Mouse (Mus musculus): Measurements from ENCODE around the gene Parm1. TPM values are rescaled to one million over a fixed set of nuclear protein-coding genes. Genes with fewer than 3 reads are reported as not detected.

Parm1 gene
- polyA plus RNA-seq, 1 experiment from 2014 or later = 15.1 TPM

GRCm38 (mm10) chr5:91519521-91519920, 2.1 kb downstream of the Parm1 start:
- H3K9me3 ChIP-seq = no peaks in the 10 kb centered on the region
- H3K27me3 ChIP-seq (ENCODE audit: poor library complexity, severe bottlenecking) = peaks cover 39% of the 10 kb centered on the region
- DNase-seq (ENCODE audit: extremely low spot score, low spot score) = peak; percentile 25
- H3K36me3 ChIP-seq (replicated peaks) = no peaks in the 10 kb centered on the region
- H3K4me3 ChIP-seq = peak overlapping the region; percentile 65
- 57% methylated on average over 4 of the region's 4 CpGs for WGBS
- no peak overlapping the region for H3K27ac ChIP-seq
- peaks cover 32% of the 10 kb centered on the region for H3K4me1 ChIP-seq

- Histone ChIP-seq H3K4me1 (no peaks in the 10 kb centered on the region), H3K36me3 (replicated peaks) (no peaks in the 10 kb centered on the region), H3K27me3 (ENCODE audit: poor library complexity, severe bottlenecking) (no peaks in the 10 kb centered on the region), H3K9me3 (no peaks in the 10 kb centered on the region), H3K27ac (no peak overlapping the region), H3K4me3 (no peak overlapping the region)
- DNase-seq (ENCODE audit: extremely low spot score, low spot score) = no peak
- WGBS = 88% methylated on average over 10 of the region's 10 CpGs
Observed at GRCm38 (mm10) chr5:91532748-91533496, 15.5 kb downstream of the Parm1 start.

- Histone ChIP-seq H3K36me3 (replicated peaks) (no peaks in the 10 kb centered on the region), H3K9me3 (no peaks in the 10 kb centered on the region), H3K27me3 (ENCODE audit: poor library complexity, severe bottlenecking) (no peaks in the 10 kb centered on the region), H3K4me3 (no peak overlapping the region), H3K27ac (no peak overlapping the region), H3K4me1 (no peaks in the 10 kb centered on the region)
- DNase-seq (ENCODE audit: extremely low spot score, low spot score) = no peak
- 86% methylated on average over 7 of the region's 7 CpGs for WGBS
Observed at GRCm38 (mm10) chr5:91559071-91559610, 41.7 kb downstream of the Parm1 start.

GRCm38 (mm10) chr5:91559711-91560110, 42.3 kb downstream of the Parm1 start:
- no peaks in the 10 kb centered on the region for H3K4me1 ChIP-seq
- H3K9me3 ChIP-seq = no peaks in the 10 kb centered on the region
- no peaks in the 10 kb centered on the region for H3K36me3 ChIP-seq (replicated peaks)
- no peak overlapping the region for H3K4me3 ChIP-seq
- no peak overlapping the region for H3K27ac ChIP-seq
- H3K27me3 ChIP-seq (ENCODE audit: poor library complexity, severe bottlenecking) = no peaks in the 10 kb centered on the region
- DNase-seq (ENCODE audit: extremely low spot score, low spot score) = no peak
- 78% methylated on average over 2 of the region's 2 CpGs for WGBS

GRCm38 (mm10) chr5:91561394-91561793, 44.0 kb downstream of the Parm1 start:
- H3K27me3 ChIP-seq (ENCODE audit: poor library complexity, severe bottlenecking) = no peaks in the 10 kb centered on the region
- no peak overlapping the region for H3K27ac ChIP-seq
- H3K9me3 ChIP-seq = no peaks in the 10 kb centered on the region
- no peaks in the 10 kb centered on the region for H3K36me3 ChIP-seq (replicated peaks)
- 91% methylated on average over 3 of the region's 3 CpGs for whole genome bisulfite sequencing
- no peak for DNase-seq (ENCODE audit: extremely low spot score, low spot score)
- no peak overlapping the region for H3K4me3 ChIP-seq
- no peaks in the 10 kb centered on the region for H3K4me1 ChIP-seq

GRCm38 (mm10) chr5:91562486-91562885, 45.1 kb downstream of the Parm1 start:
- Histone ChIP-seq H3K9me3 (no peaks in the 10 kb centered on the region), H3K4me1 (no peaks in the 10 kb centered on the region), H3K27ac (no peak overlapping the region), H3K27me3 (ENCODE audit: poor library complexity, severe bottlenecking) (no peaks in the 10 kb centered on the region), H3K36me3 (replicated peaks) (no peaks in the 10 kb centered on the region), H3K4me3 (no peak overlapping the region)
- DNase-seq (ENCODE audit: extremely low spot score, low spot score) = no peak
- WGBS = 92% methylated on average over 7 of the region's 7 CpGs

GRCm38 (mm10) chr5:91564054-91564453, 46.6 kb downstream of the Parm1 start:
- no peaks in the 10 kb centered on the region for H3K4me1 ChIP-seq
- no peaks in the 10 kb centered on the region for H3K9me3 ChIP-seq
- no peaks in the 10 kb centered on the region for H3K36me3 ChIP-seq (replicated peaks)
- DNase-seq (ENCODE audit: extremely low spot score, low spot score) = no peak
- no peak overlapping the region for H3K27ac ChIP-seq
- no peaks in the 10 kb centered on the region for H3K27me3 ChIP-seq (ENCODE audit: poor library complexity, severe bottlenecking)
- H3K4me3 ChIP-seq = no peak overlapping the region
- WGBS = 86% methylated on average over 3 of the region's 3 CpGs

- no peaks in the 10 kb centered on the region for H3K9me3 ChIP-seq
- 91% methylated on average over 3 of the region's 3 CpGs for WGBS
- no peaks in the 10 kb centered on the region for H3K4me1 ChIP-seq
- H3K27me3 ChIP-seq (ENCODE audit: poor library complexity, severe bottlenecking) = no peaks in the 10 kb centered on the region
- H3K27ac ChIP-seq = no peak overlapping the region
- DNase-seq (ENCODE audit: extremely low spot score, low spot score) = no peak
- no peak overlapping the region for H3K4me3 ChIP-seq
- no peaks in the 10 kb centered on the region for H3K36me3 ChIP-seq (replicated peaks)
Observed at GRCm38 (mm10) chr5:91565458-91565857, 48.0 kb downstream of the Parm1 start.

GRCm38 (mm10) chr5:91566591-91566990, 49.2 kb downstream of the Parm1 start:
- no peaks in the 10 kb centered on the region for H3K9me3 ChIP-seq
- H3K27ac ChIP-seq = no peak overlapping the region
- 84% methylated on average over 3 of the region's 3 CpGs for WGBS
- no peak overlapping the region for H3K4me3 ChIP-seq
- H3K4me1 ChIP-seq = no peaks in the 10 kb centered on the region
- no peaks in the 10 kb centered on the region for H3K36me3 ChIP-seq (replicated peaks)
- no peaks in the 10 kb centered on the region for H3K27me3 ChIP-seq (ENCODE audit: poor library complexity, severe bottlenecking)
- DNase-seq (ENCODE audit: extremely low spot score, low spot score) = no peak

GRCm38 (mm10) chr5:91574211-91574610, 56.8 kb downstream of the Parm1 start:
- WGBS = 70% methylated on average over 2 of the region's 2 CpGs
- Histone ChIP-seq H3K4me3 (no peak overlapping the region), H3K27ac (no peak overlapping the region), H3K27me3 (ENCODE audit: poor library complexity, severe bottlenecking) (no peaks in the 10 kb centered on the region), H3K36me3 (replicated peaks) (no peaks in the 10 kb centered on the region), H3K4me1 (no peaks in the 10 kb centered on the region; the same call in 1 of the 2 replicates), H3K9me3 (no peaks in the 10 kb centered on the region)
- no peak for DNase-seq (ENCODE audit: extremely low spot score, low spot score)

GRCm38 (mm10) chr5:91578924-91579323, 61.5 kb downstream of the Parm1 start:
- Histone ChIP-seq H3K4me1 (no peaks in the 10 kb centered on the region; the same call in 1 of the 2 replicates), H3K36me3 (replicated peaks) (no peaks in the 10 kb centered on the region), H3K27ac (no peak overlapping the region), H3K27me3 (ENCODE audit: poor library complexity, severe bottlenecking) (no peaks in the 10 kb centered on the region), H3K9me3 (no peaks in the 10 kb centered on the region), H3K4me3 (no peak overlapping the region)
- DNase-seq (ENCODE audit: extremely low spot score, low spot score) = no peak
- WGBS = 91% methylated on average over 7 of the region's 7 CpGs

GRCm38 (mm10) chr5:91581799-91582198, 64.4 kb downstream of the Parm1 start:
- DNase-seq (ENCODE audit: extremely low spot score, low spot score) = no peak
- no peak overlapping the region for H3K4me3 ChIP-seq
- H3K9me3 ChIP-seq = no peaks in the 10 kb centered on the region
- H3K27me3 ChIP-seq (ENCODE audit: poor library complexity, severe bottlenecking) = no peaks in the 10 kb centered on the region
- no peaks in the 10 kb centered on the region for H3K4me1 ChIP-seq
- no peak overlapping the region for H3K27ac ChIP-seq
- WGBS = 85% methylated on average over 4 of the region's 4 CpGs
- H3K36me3 ChIP-seq (replicated peaks) = no peaks in the 10 kb centered on the region

- Histone ChIP-seq H3K27me3 (ENCODE audit: poor library complexity, severe bottlenecking) (no peaks in the 10 kb centered on the region), H3K4me3 (no peak overlapping the region), H3K27ac (no peak overlapping the region), H3K9me3 (no peaks in the 10 kb centered on the region), H3K4me1 (no peaks in the 10 kb centered on the region), H3K36me3 (replicated peaks) (no peaks in the 10 kb centered on the region)
- 71% methylated on average over 3 of the region's 3 CpGs for WGBS
- DNase-seq (ENCODE audit: extremely low spot score, low spot score) = no peak
Observed at GRCm38 (mm10) chr5:91586206-91586605, 68.8 kb downstream of the Parm1 start.
